Mouse (Mus musculus) C2C12 (cell line): ENCODE data around the gene Cby3. TPM values are rescaled to one million over a fixed set of nuclear protein-coding genes. Genes with fewer than 3 reads are reported as not detected.

Source experiments
- H3K27me3 ChIP-seq: one replicate; pipeline ENCODE4 v1.6.1; 2011; ENCODE audit not compliant: control insufficient read depth, insufficient read depth, insufficient read length
- H3K36me3 ChIP-seq: one replicate; pipeline ENCODE4 v1.6.1; 2011; ENCODE audit not compliant: control insufficient read depth, insufficient read depth
- H3K4me3 ChIP-seq: one replicate; pipeline ENCODE4 v1.5.1; 2011; ENCODE audit warnings: mild to moderate bottlenecking, control low read depth; ENCODE audit not compliant: poor library complexity, insufficient read depth, severe bottlenecking
- H3K79me2 ChIP-seq: one replicate; pipeline ENCODE4 v1.6.1; 2011; ENCODE audit not compliant: control insufficient read depth, insufficient read depth
- H3K79me3 ChIP-seq: one replicate; pipeline ENCODE4 v1.6.1; 2011; ENCODE audit warnings: low read depth, control low read depth
- H3ac ChIP-seq: one replicate; pipeline ENCODE3; 2011; ENCODE audit warnings: low read depth; ENCODE audit not compliant: control insufficient read depth, insufficient read length
- CEBPB ChIP-seq: IDR thresholded peaks from one replicate; pipeline ENCODE4 v1.6.1; 2011; ENCODE audit warnings: low read depth, mild to moderate bottlenecking, control low read depth, moderate library complexity
- CTCF ChIP-seq: IDR thresholded peaks from one replicate; pipeline ENCODE4 v1.5.1; 2011; ENCODE audit not compliant: control insufficient read depth, insufficient read depth, insufficient read length
- FOSL1 ChIP-seq: IDR thresholded peaks from one replicate; pipeline ENCODE4 v1.8.0; 2011; ENCODE audit warnings: mild to moderate bottlenecking, low read length; ENCODE audit not compliant: poor library complexity, insufficient read depth, severe bottlenecking
- MAX ChIP-seq: IDR thresholded peaks from one replicate; pipeline ENCODE4 v1.6.1; 2011; ENCODE audit warnings: mild to moderate bottlenecking, control low read depth
- MYOD1 ChIP-seq: IDR thresholded peaks from one replicate; pipeline ENCODE4 v1.6.1; 2011; ENCODE audit warnings: low read depth; ENCODE audit not compliant: control insufficient read depth, insufficient read length
- MYOG ChIP-seq: IDR thresholded peaks from one replicate; pipeline ENCODE4 v1.6.1; 2011; ENCODE audit not compliant: control insufficient read depth, insufficient read length; ENCODE audit errors: extremely low read depth
- USF1 ChIP-seq: IDR thresholded peaks from one replicate; pipeline ENCODE4 v1.6.1; 2011; ENCODE audit warnings: low read depth, mild to moderate bottlenecking, control low read depth, moderate library complexity
- polyA plus RNA-seq: library from polyadenylated mRNA; unstranded; fragments of >200 nt; fragmentation: generic; extraction: Trizol; gene quantifications from one replicate; pipeline ENCODE4 v1.2.1, GENCODE M21; 2012; ENCODE audit warnings: missing spikeins

Gene Cby3
- polyA plus RNA-seq, 1 experiment = not detected

- Histone ChIP-seq H3K27me3 (no peaks in the 10 kb centered on the region), H3K79me3 (peaks cover 53% of the 10 kb centered on the region), H3K4me3 (peak overlapping the region; percentile 95), H3K79me2 (peaks cover 56% of the 10 kb centered on the region), H3ac (peak overlapping the region; percentile 98), H3K36me3 (peaks cover 17% of the 10 kb centered on the region)
- TF ChIP-seq CTCF = no peak
- TF ChIP-seq MYOD1 = no peak
- TF ChIP-seq USF1 = no peak
- no peak for TF ChIP-seq MAX
- TF ChIP-seq FOSL1 = no peak
- no peak for TF ChIP-seq CEBPB
- no peak for TF ChIP-seq MYOG
These were observed 29.4 kb upstream of the Cby3 start for GRCm38 (mm10) chr11:50324751-50325471.

DNA sequence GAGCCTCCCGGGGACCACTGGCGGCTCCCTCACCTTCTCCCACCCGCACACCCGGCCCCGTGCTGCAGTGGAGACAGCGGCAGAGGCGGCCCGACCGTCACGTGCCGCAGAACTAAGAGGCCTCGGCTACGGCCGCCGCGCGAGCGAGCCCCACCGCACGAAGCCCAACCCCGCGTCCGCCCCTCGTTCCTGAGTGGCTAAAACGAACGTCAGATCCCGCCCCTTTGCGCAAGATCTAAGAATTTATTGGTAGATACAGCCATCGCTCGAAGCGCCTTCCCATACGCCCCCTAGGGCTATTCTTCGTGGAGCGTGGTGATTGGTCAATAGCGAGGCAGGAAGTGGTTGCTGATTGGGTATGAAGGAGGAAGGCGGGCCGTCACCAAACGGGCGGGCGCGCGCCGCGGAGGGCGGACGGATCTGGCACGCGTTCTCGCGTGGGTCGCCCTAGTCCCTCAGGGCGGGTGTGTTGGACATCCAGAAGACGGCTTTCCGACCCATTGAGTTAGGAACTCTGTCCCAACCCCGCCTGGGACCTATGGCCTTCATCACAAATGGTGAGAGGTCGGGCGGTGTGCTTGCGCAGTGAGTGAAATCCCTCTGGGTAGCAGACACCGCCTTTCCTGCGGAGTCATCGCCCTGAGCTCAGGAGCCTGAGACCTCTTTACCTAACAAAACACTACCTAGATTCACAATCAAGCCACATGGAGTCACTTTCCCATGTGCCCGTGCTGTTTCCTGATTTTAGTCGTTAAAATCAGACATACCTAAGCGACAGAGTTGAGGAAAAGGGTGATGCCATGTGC is 28.6 kb upstream of the Cby3 start, which contains the start of gene Canx:
Canx (minus strand) TSS at position 178 of the 806 bp plus-strand sequence.
- H3K79me3 ChIP-seq = peaks cover 45% of the 10 kb centered on the region
- peak within 1 kb of the TSS; percentile 98 for H3ac ChIP-seq
- H3K27me3 ChIP-seq = no peaks in the 10 kb centered on the region
- peaks cover 9% of the 10 kb centered on the region for H3K36me3 ChIP-seq
- peaks cover 48% of the 10 kb centered on the region for H3K79me2 ChIP-seq
- peak within 1 kb of the TSS; percentile 95 for H3K4me3 ChIP-seq
- no peak for TF ChIP-seq MYOD1
- peak; percentile 40 for TF ChIP-seq CEBPB
- peak; percentile 73 for TF ChIP-seq USF1
- no peak for TF ChIP-seq MYOG
- no peak for TF ChIP-seq CTCF
- TF ChIP-seq FOSL1 = no peak
- peak; percentile 82 for TF ChIP-seq MAX

DNA sequence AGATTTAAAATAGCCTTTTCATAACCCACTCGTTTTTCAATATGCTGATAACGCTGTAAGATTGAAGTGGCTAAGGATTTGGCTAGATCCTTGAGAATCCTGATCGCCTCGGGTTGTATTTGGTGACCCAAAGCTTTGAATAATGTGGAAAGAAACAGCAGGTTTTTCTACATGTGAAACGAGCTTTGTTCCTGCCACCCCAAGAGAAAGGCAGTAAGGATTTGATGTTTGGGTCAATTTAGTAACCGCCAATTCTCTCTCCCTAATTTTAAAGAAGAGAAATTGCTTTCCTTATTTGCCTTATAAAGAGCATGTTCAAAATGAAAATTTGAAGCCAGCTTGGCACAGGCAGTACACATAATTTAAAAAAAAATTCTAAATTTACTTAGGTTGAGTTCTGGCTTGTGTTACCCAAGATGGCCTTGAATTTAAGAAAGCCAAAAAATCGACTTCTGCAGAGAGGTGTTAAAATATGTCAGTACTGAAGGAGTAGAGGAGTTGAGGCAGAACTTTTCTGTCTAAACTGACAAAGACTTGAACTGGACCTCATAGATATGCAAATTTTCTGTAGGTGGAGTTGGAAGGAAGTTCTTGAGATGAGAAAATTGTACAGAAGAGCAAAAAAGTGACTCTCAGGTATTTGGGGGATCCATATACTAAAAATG is 27.8 kb upstream of the Cby3 start:
- H3K4me3 ChIP-seq = peak overlapping the region; percentile 45
- H3K79me2 ChIP-seq = peaks cover 40% of the 10 kb centered on the region

DNA sequence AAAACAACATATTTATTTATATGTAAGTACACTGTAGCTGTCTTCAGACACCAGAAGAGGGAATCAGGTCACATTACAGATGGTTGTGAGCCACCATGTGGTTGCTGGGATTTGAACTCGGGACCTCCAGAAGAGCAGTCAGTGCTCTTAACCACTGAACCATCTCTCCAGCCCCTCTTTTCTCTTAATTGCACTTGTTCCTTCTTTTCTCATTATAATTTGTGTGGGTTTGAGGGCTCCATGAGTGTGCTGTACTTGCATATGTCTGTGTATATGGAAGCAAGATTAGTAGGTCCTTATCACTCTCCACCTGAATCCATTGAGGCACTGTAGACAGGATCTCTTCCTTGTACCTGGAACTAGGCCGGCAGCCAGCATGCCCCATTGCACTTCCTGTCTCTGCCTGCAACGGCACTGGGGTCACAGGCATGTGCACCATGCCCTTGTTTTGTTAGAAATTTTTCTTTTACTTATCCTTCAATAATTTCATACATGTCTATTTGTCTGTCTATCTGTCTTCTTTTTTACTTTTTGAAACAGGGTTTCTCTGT is 26.1 kb upstream of the Cby3 start:
- H3K79me3 ChIP-seq = peaks cover 21% of the 10 kb centered on the region
- no peak overlapping the region for H3ac ChIP-seq
- peaks cover 23% of the 10 kb centered on the region for H3K79me2 ChIP-seq
- H3K27me3 ChIP-seq = no peaks in the 10 kb centered on the region
- no peak for TF ChIP-seq FOSL1
- no peak for TF ChIP-seq CTCF
- TF ChIP-seq MYOG = no peak
- no peak for TF ChIP-seq USF1
- TF ChIP-seq MAX = no peak
- TF ChIP-seq MYOD1 = no peak
- no peak for TF ChIP-seq CEBPB
- peaks cover 5% of the 10 kb centered on the region for H3K36me3 ChIP-seq
- H3K4me3 ChIP-seq = no peak overlapping the region

More for the DNA sequence above, 27.8 kb upstream of the Cby3 start:
- Histone ChIP-seq H3K79me3 (peaks cover 38% of the 10 kb centered on the region), H3K27me3 (no peaks in the 10 kb centered on the region), H3ac (peak overlapping the region; percentile 89), H3K36me3 (peaks cover 5% of the 10 kb centered on the region)
- no peak for TF ChIP-seq MYOG
- no peak for TF ChIP-seq MAX
- no peak for TF ChIP-seq MYOD1
- no peak for TF ChIP-seq CTCF
- TF ChIP-seq CEBPB = no peak
- TF ChIP-seq FOSL1 = no peak
- no peak for TF ChIP-seq USF1

GRCm38 (mm10) chr11:50329378-50329777 is 24.9 kb upstream of the Cby3 start:
- TF ChIP-seq USF1 (no peak), MYOD1 (no peak), CEBPB (no peak), MAX (no peak), MYOG (no peak)
- Histone ChIP-seq H3K4me3 (no peak overlapping the region), H3K79me2 (peaks cover 11% of the 10 kb centered on the region), H3ac (no peak overlapping the region), H3K36me3 (no peaks in the 10 kb centered on the region), H3K27me3 (no peaks in the 10 kb centered on the region), H3K79me3 (peaks cover 9% of the 10 kb centered on the region)
